Mouse (Mus musculus): ENCODE data around the gene Hils1. TPM values are rescaled to one million over a fixed set of nuclear protein-coding genes. Genes with fewer than 3 reads are reported as not detected.
"Not testable (repeated sequence)": the region's sequence is repeated elsewhere in the genome, so short reads cannot be mapped to it uniquely, and the experiment has no call there.

The Hils1 gene
- polyA plus RNA-seq, 1 experiment from 2014 or later = 0.24 TPM

- H3K27me3 ChIP-seq (ENCODE audit: control insufficient read depth, insufficient read depth, low read length) = 0 out of 2 replicates have a peak, but pooled peaks cover 2% of the 10 kb centered on the region
- H3K36me3 ChIP-seq (ENCODE audit: control insufficient read depth, insufficient read depth, low read length) = no peaks in the 10 kb centered on the region
- no peak overlapping the region for H3K9ac ChIP-seq (ENCODE audit: low read depth, low read length)
- ATAC-seq (replicated peaks; ENCODE audit: insufficient number of reproducible peaks, low FRiP score, low TSS enrichment) = no peak
- no peak overlapping the region for H3K4me2 ChIP-seq
- peaks cover 9% of the 10 kb centered on the region; the same call in 1 of the 2 replicates for H3K4me1 ChIP-seq (ENCODE audit: control insufficient read depth, insufficient read depth, low read length)
- H3K4me3 ChIP-seq (ENCODE audit: low read depth, low read length) = no peak overlapping the region
- no peaks in the 10 kb centered on the region for H3K9me3 ChIP-seq (replicated peaks; ENCODE audit: control insufficient read depth, low read length)
- peak overlapping the region; percentile 50; the same call in 1 of the 2 replicates for H3K27ac ChIP-seq (ENCODE audit: low read depth, low read length)
- 18% methylated on average over 8 of the region's 8 CpGs for WGBS (ENCODE audit: insufficient replicate concordance)
Measured at GRCm38 (mm10) chr11:94958065-94958858, 9.1 kb upstream of the Hils1 start.

GRCm38 (mm10) chr11:94962534-94963101 is 4.8 kb upstream of the Hils1 start:
- H3K4me2 ChIP-seq = no peak overlapping the region
- WGBS (ENCODE audit: insufficient replicate concordance) = 63% methylated on average over 5 of the region's 5 CpGs
- peaks cover 9% of the 10 kb centered on the region; the same call in 1 of the 2 replicates for H3K4me1 ChIP-seq (ENCODE audit: control insufficient read depth, insufficient read depth, low read length)
- no peak overlapping the region for H3K4me3 ChIP-seq (ENCODE audit: low read depth, low read length)
- H3K9me3 ChIP-seq (replicated peaks; ENCODE audit: control insufficient read depth, low read length) = no peaks in the 10 kb centered on the region
- H3K27ac ChIP-seq (ENCODE audit: low read depth, low read length) = no peak overlapping the region
- H3K27me3 ChIP-seq (ENCODE audit: control insufficient read depth, insufficient read depth, low read length) = no peaks in the 10 kb centered on the region
- ATAC-seq (replicated peaks; ENCODE audit: insufficient number of reproducible peaks, low FRiP score, low TSS enrichment) = no peak
- no peaks in the 10 kb centered on the region for H3K36me3 ChIP-seq (ENCODE audit: control insufficient read depth, insufficient read depth, low read length)
- H3K9ac ChIP-seq (ENCODE audit: low read depth, low read length) = no peak overlapping the region

- Histone ChIP-seq H3K27ac (ENCODE audit: low read depth, low read length) (no peak overlapping the region), H3K4me1 (ENCODE audit: control insufficient read depth, insufficient read depth, low read length) (peaks cover 8% of the 10 kb centered on the region), H3K27me3 (ENCODE audit: control insufficient read depth, insufficient read depth, low read length) (peaks cover 3% of the 10 kb centered on the region; the same call in 1 of the 2 replicates), H3K4me2 (no peak overlapping the region), H3K9me3 (replicated peaks; ENCODE audit: control insufficient read depth, low read length) (no peaks in the 10 kb centered on the region), H3K36me3 (ENCODE audit: control insufficient read depth, insufficient read depth, low read length) (no peaks in the 10 kb centered on the region), H3K9ac (ENCODE audit: low read depth, low read length) (no peak overlapping the region), H3K4me3 (ENCODE audit: low read depth, low read length) (no peak overlapping the region)
- no peak for ATAC-seq (replicated peaks; ENCODE audit: insufficient number of reproducible peaks, low FRiP score, low TSS enrichment)
- WGBS (ENCODE audit: insufficient replicate concordance) = 81% methylated on average over 7 of the region's 7 CpGs
Measured at GRCm38 (mm10) chr11:94968187-94968586, 794 bp downstream of the Hils1 start.

GRCm38 (mm10) chr11:94969709-94970108 is 2.3 kb downstream of the Hils1 start:
- not testable (repeated sequence) for H3K27me3 ChIP-seq (ENCODE audit: control insufficient read depth, insufficient read depth, low read length); H3K4me2 ChIP-seq; ATAC-seq (replicated peaks; ENCODE audit: insufficient number of reproducible peaks, low FRiP score, low TSS enrichment); H3K4me3 ChIP-seq (ENCODE audit: low read depth, low read length); H3K27ac ChIP-seq (ENCODE audit: low read depth, low read length); H3K9ac ChIP-seq (ENCODE audit: low read depth, low read length); H3K36me3 ChIP-seq (ENCODE audit: control insufficient read depth, insufficient read depth, low read length); H3K9me3 ChIP-seq (replicated peaks; ENCODE audit: control insufficient read depth, low read length)
- H3K4me1 ChIP-seq (ENCODE audit: control insufficient read depth, insufficient read depth, low read length) = peaks cover 11% of the 10 kb centered on the region
- WGBS (ENCODE audit: insufficient replicate concordance) = 87% methylated on average over 4 of the region's 4 CpGs

GRCm38 (mm10) chr11:94970210-94970943 is 3.0 kb downstream of the Hils1 start:
- ATAC-seq (replicated peaks; ENCODE audit: insufficient number of reproducible peaks, low FRiP score, low TSS enrichment) = no peak
- Histone ChIP-seq H3K27ac (ENCODE audit: low read depth, low read length) (no peak overlapping the region), H3K4me2 (no peak overlapping the region), H3K4me1 (ENCODE audit: control insufficient read depth, insufficient read depth, low read length) (peaks cover 15% of the 10 kb centered on the region), H3K27me3 (ENCODE audit: control insufficient read depth, insufficient read depth, low read length) (peaks cover 3% of the 10 kb centered on the region; the same call in 1 of the 2 replicates), H3K9ac (ENCODE audit: low read depth, low read length) (no peak overlapping the region), H3K9me3 (replicated peaks; ENCODE audit: control insufficient read depth, low read length) (no peaks in the 10 kb centered on the region), H3K4me3 (ENCODE audit: low read depth, low read length) (no peak overlapping the region), H3K36me3 (ENCODE audit: control insufficient read depth, insufficient read depth, low read length) (no peaks in the 10 kb centered on the region)
- whole genome bisulfite sequencing (ENCODE audit: insufficient replicate concordance) = 56% methylated on average over 15 of the region's 15 CpGs

GRCm38 (mm10) chr11:94971895-94972615 is 4.7 kb downstream of the Hils1 start:
- H3K9me3 ChIP-seq (replicated peaks; ENCODE audit: control insufficient read depth, low read length) = no peaks in the 10 kb centered on the region
- H3K4me2 ChIP-seq = peak overlapping the region; percentile 58
- no peak for ATAC-seq (replicated peaks; ENCODE audit: insufficient number of reproducible peaks, low FRiP score, low TSS enrichment)
- H3K27ac ChIP-seq (ENCODE audit: low read depth, low read length) = no peak overlapping the region
- H3K4me1 ChIP-seq (ENCODE audit: control insufficient read depth, insufficient read depth, low read length) = peaks cover 22% of the 10 kb centered on the region
- H3K9ac ChIP-seq (ENCODE audit: low read depth, low read length) = no peak overlapping the region
- peaks cover 3% of the 10 kb centered on the region; the same call in 1 of the 2 replicates for H3K27me3 ChIP-seq (ENCODE audit: control insufficient read depth, insufficient read depth, low read length)
- 64% methylated on average over 16 of the region's 16 CpGs for WGBS (ENCODE audit: insufficient replicate concordance)
- H3K4me3 ChIP-seq (ENCODE audit: low read depth, low read length) = peak overlapping the region; percentile 29
- no peaks in the 10 kb centered on the region for H3K36me3 ChIP-seq (ENCODE audit: control insufficient read depth, insufficient read depth, low read length)

GRCm38 (mm10) chr11:94972887-94973286 is 5.5 kb downstream of the Hils1 start:
- Histone ChIP-seq H3K9ac (ENCODE audit: low read depth, low read length) (peak overlapping the region; percentile 43; the same call in 1 of the 2 replicates), H3K4me3 (ENCODE audit: low read depth, low read length) (peak overlapping the region; percentile 29), H3K4me2 (peak overlapping the region; percentile 58), H3K36me3 (ENCODE audit: control insufficient read depth, insufficient read depth, low read length) (no peaks in the 10 kb centered on the region), H3K4me1 (ENCODE audit: control insufficient read depth, insufficient read depth, low read length) (peaks cover 22% of the 10 kb centered on the region), H3K9me3 (replicated peaks; ENCODE audit: control insufficient read depth, low read length) (no peaks in the 10 kb centered on the region), H3K27me3 (ENCODE audit: control insufficient read depth, insufficient read depth, low read length) (peaks cover 3% of the 10 kb centered on the region; the same call in 1 of the 2 replicates), H3K27ac (ENCODE audit: low read depth, low read length) (peak overlapping the region; percentile 55; the same call in 1 of the 2 replicates)
- 34% methylated on average over 5 of the region's 5 CpGs for WGBS (ENCODE audit: insufficient replicate concordance)
- ATAC-seq (replicated peaks; ENCODE audit: insufficient number of reproducible peaks, low FRiP score, low TSS enrichment) = no peak

GRCm38 (mm10) chr11:94973313-94973712 is 5.9 kb downstream of the Hils1 start:
- peak overlapping the region; percentile 43; the same call in 1 of the 2 replicates for H3K9ac ChIP-seq (ENCODE audit: low read depth, low read length)
- WGBS (ENCODE audit: insufficient replicate concordance) = 40% methylated on average over 4 of the region's 4 CpGs
- H3K27me3 ChIP-seq (ENCODE audit: control insufficient read depth, insufficient read depth, low read length) = peaks cover 3% of the 10 kb centered on the region; the same call in 1 of the 2 replicates
- H3K9me3 ChIP-seq (replicated peaks; ENCODE audit: control insufficient read depth, low read length) = no peaks in the 10 kb centered on the region
- H3K4me2 ChIP-seq = peak overlapping the region; percentile 58
- H3K4me1 ChIP-seq (ENCODE audit: control insufficient read depth, insufficient read depth, low read length) = peaks cover 22% of the 10 kb centered on the region
- no peak; the same call in 1 of the 2 replicates for ATAC-seq (replicated peaks; ENCODE audit: insufficient number of reproducible peaks, low FRiP score, low TSS enrichment)
- H3K36me3 ChIP-seq (ENCODE audit: control insufficient read depth, insufficient read depth, low read length) = no peaks in the 10 kb centered on the region
- peak overlapping the region; percentile 29 for H3K4me3 ChIP-seq (ENCODE audit: low read depth, low read length)
- H3K27ac ChIP-seq (ENCODE audit: low read depth, low read length) = peak overlapping the region; percentile 55; the same call in 1 of the 2 replicates

Data from heart, embryonic 11.5 days (tissue).